Mouse (Mus musculus): Measurements from ENCODE around the gene Lrrc71.
A peak's percentile ranks its signal among the peaks of the same experiment; 100 is the strongest.

Gene Lrrc71

GRCm38 (mm10) chr3:87763202-87763601, 14.8 kb upstream of the Lrrc71 start:
- no peak for DNase-seq

- peak; percentile 62 to 82 for DNase-seq
Observed at GRCm38 (mm10) chr3:87761408-87762375, 13.3 kb upstream of the Lrrc71 start.

- no peak for DNase-seq
Observed at GRCm38 (mm10) chr3:87758641-87759040, 10.2 kb upstream of the Lrrc71 start.

GRCm38 (mm10) chr3:87756488-87756887, 8.1 kb upstream of the Lrrc71 start:
- no peak for DNase-seq

GRCm38 (mm10) chr3:87755964-87756363, 7.5 kb upstream of the Lrrc71 start:
- DNase-seq: peak; percentile 90 to 91

GRCm38 (mm10) chr3:87753829-87754228, 5.4 kb upstream of the Lrrc71 start:
- no peak for DNase-seq

- no peak for DNase-seq
Observed at GRCm38 (mm10) chr3:87752567-87752966, 4.1 kb upstream of the Lrrc71 start.

GRCm38 (mm10) chr3:87749977-87750376, 1.6 kb upstream of the Lrrc71 start:
- no peak for DNase-seq

- DNase-seq: peak; percentile 77 to 81
Observed at GRCm38 (mm10) chr3:87749036-87749435, 611 bp upstream of the Lrrc71 start.

GRCm38 (mm10) chr3:87745036-87745659, 3.3 kb downstream of the Lrrc71 start:
- DNase-seq: no peak

- DNase-seq: no peak
Observed at GRCm38 (mm10) chr3:87743927-87744326, 4.5 kb downstream of the Lrrc71 start.

- DNase-seq: no peak
Observed at GRCm38 (mm10) chr3:87742735-87743134, 5.7 kb downstream of the Lrrc71 start.

- no peak for DNase-seq
Observed at GRCm38 (mm10) chr3:87742013-87742412, 6.4 kb downstream of the Lrrc71 start.

GRCm38 (mm10) chr3:87738906-87739305, 9.5 kb downstream of the Lrrc71 start:
- no peak for DNase-seq

- DNase-seq: no peak
Observed at GRCm38 (mm10) chr3:87735335-87735734, 13.1 kb downstream of the Lrrc71 start.

GRCm38 (mm10) chr3:87733984-87734761, 14.3 kb downstream of the Lrrc71 start:
- no peak for DNase-seq

- DNase-seq: no peak
Observed at GRCm38 (mm10) chr3:87733098-87733497, 15.3 kb downstream of the Lrrc71 start.

- peak in 1 of 2 experiments; percentile 5 for DNase-seq
Observed at GRCm38 (mm10) chr3:87728696-87729095, 19.7 kb downstream of the Lrrc71 start.

- no peak for DNase-seq
Observed at GRCm38 (mm10) chr3:87726191-87726590, 22.2 kb downstream of the Lrrc71 start.

GRCm38 (mm10) chr3:87725396-87726160, 22.8 kb downstream of the Lrrc71 start:
- DNase-seq: no peak

GRCm38 (mm10) chr3:87724556-87724955, 23.9 kb downstream of the Lrrc71 start:
- DNase-seq: no peak

- DNase-seq: no peak
Observed at GRCm38 (mm10) chr3:87718525-87718924, 29.9 kb downstream of the Lrrc71 start.

All from kidney, postnatal 25 days (tissue).